8 mouse cellular contexts compared by ENCODE assay signal in the genomic region with DNA sequence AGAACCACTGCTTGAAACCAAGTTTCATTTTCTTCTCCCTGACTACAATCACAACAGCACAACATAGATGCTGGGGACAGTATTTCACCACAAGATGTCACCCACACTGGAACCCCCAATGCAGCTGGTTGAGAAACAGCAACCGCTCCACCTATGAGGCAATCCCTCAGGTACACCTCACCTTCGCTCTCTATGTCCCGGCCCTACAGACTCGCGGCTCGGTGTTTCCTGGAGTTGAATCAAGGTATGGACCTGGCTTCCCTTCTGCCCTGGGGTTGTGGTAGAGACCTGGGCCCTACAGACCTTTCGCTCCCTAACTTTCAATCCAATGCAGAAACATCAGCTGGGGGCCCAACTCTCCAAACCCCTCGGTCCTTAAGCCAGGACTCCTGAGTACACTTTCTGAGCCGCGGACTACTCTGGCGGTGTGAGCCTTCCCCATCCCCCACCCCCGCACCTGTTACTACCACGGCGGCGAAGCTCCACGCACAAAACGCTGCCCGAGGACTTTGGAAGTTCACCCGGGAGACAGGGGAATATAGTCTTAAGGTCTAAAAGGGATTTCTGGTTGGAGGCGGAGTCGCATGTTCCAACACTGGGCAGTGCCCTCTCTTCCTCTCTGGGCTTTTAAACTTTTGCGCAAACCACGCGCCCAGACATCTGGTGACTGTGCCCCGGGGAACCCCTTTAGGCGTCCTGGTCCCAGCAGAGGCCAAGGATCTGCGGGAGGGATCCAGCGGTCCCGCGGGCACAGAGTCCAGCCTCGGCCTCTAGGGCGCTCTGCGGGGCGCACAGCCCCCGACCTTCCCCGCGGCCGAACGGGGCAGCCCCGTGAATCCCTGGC. TPM values are rescaled to one million over a fixed set of nuclear protein-coding genes. Genes with fewer than 3 reads are reported as not detected.
DNase-seq lines count a peak whose midpoint lies in the region; ATAC-seq and TF ChIP-seq lines count a peak whose summit lies in the region.

No protein-coding gene starts in this region.

- no peak for TF ChIP-seq EP300 in lung, postnatal 0 days (IDR thresholded peaks at IDR 0.05)

- H3K9ac ChIP-seq in hindbrain, postnatal 0 days (replicated peaks; ENCODE audit: low read length), result peak overlapping the region; percentile 49
- H3K9ac ChIP-seq in lung, postnatal 0 days (replicated peaks; ENCODE audit: low read depth), result peak overlapping the region; percentile 85

- ATAC-seq in hindbrain, postnatal 0 days, result no peak
- ATAC-seq in lung, postnatal 0 days, result no peak; the same call in 1 of the 2 replicates

- H3K9me3 ChIP-seq in embryonic facial prominence, embryonic 10.5 days, result no peaks in the 10 kb centered on the region
- no peaks in the 10 kb centered on the region for H3K9me3 ChIP-seq in hindbrain, postnatal 0 days (ENCODE audit: low read length)
- H3K9me3 ChIP-seq in lung, postnatal 0 days (ENCODE audit: low read length), result no peaks in the 10 kb centered on the region

- 0 out of 2 replicates have a peak, but pooled peaks have one; percentile 22 for TF ChIP-seq CTCF in hindbrain, postnatal 0 days (IDR thresholded peaks at IDR 0.05; ENCODE audit: low read depth)
- TF ChIP-seq CTCF in lung, postnatal 0 days (IDR thresholded peaks at IDR 0.05), result peak; percentile 35

- 4% methylated on average over 40 of the region's 40 CpGs for whole genome bisulfite sequencing in embryonic facial prominence, embryonic 10.5 days
- 9% methylated on average over 40 of the region's 40 CpGs for WGBS in hindbrain, postnatal 0 days
- WGBS in lung, postnatal 0 days, result 6% methylated on average over 40 of the region's 40 CpGs

- H3K4me2 ChIP-seq in hindbrain, postnatal 0 days (ENCODE audit: low read depth, low read length), result peak overlapping the region; percentile 78
- peak overlapping the region; percentile 78 for H3K4me2 ChIP-seq in lung, postnatal 0 days (replicated peaks; ENCODE audit: low read depth, low read length)

- peak; percentile 54 for DNase-seq in kidney, adult 9 months
- DNase-seq in kidney, adult 11 months, result no peak
- DNase-seq in embryonic facial prominence, embryonic 10.5 days (ENCODE audit: low spot score), result no peak
- no peak for DNase-seq in hindbrain, postnatal 0 days (ENCODE audit: low spot score)
- peak; percentile 76 for DNase-seq in lung, postnatal 0 days (ENCODE audit: low spot score)
- peak; percentile 31 for DNase-seq in thymus, postnatal 14 days
- DNase-seq in cerebellum, postnatal 4 days (ENCODE audit: low spot score in 2 of 2), result no peak
- no peak for DNase-seq in right cerebral cortex, postnatal 25 days

- no peaks in the 10 kb centered on the region for H3K36me3 ChIP-seq in embryonic facial prominence, embryonic 10.5 days (replicated peaks)
- no peaks in the 10 kb centered on the region for H3K36me3 ChIP-seq in hindbrain, postnatal 0 days (ENCODE audit: insufficient read depth, low read length)
- no peaks in the 10 kb centered on the region for H3K36me3 ChIP-seq in lung, postnatal 0 days (ENCODE audit: insufficient read depth, low read length)

- peaks cover 47% of the 10 kb centered on the region for H3K27me3 ChIP-seq in embryonic facial prominence, embryonic 10.5 days (replicated peaks; ENCODE audit: low read depth, poor library complexity, severe bottlenecking)
- H3K27me3 ChIP-seq in hindbrain, postnatal 0 days (ENCODE audit: insufficient read depth, low read length), result peaks cover 7% of the 10 kb centered on the region; the same call in 1 of the 2 replicates
- H3K27me3 ChIP-seq in lung, postnatal 0 days (replicated peaks; ENCODE audit: insufficient read depth, low read length), result no peaks in the 10 kb centered on the region

- H3K27ac ChIP-seq in embryonic facial prominence, embryonic 10.5 days (replicated peaks), result peak overlapping the region; percentile 82
- H3K27ac ChIP-seq in hindbrain, postnatal 0 days, result no peak overlapping the region
- H3K27ac ChIP-seq in lung, postnatal 0 days (ENCODE audit: low read length), result peak overlapping the region; percentile 92

- peaks cover 65% of the 10 kb centered on the region for H3K4me1 ChIP-seq in embryonic facial prominence, embryonic 10.5 days
- peaks cover 39% of the 10 kb centered on the region for H3K4me1 ChIP-seq in hindbrain, postnatal 0 days (ENCODE audit: insufficient read depth, low read length)
- peaks cover 48% of the 10 kb centered on the region for H3K4me1 ChIP-seq in lung, postnatal 0 days (ENCODE audit: insufficient read depth, low read depth, low read length)

- H3K4me3 ChIP-seq in embryonic facial prominence, embryonic 10.5 days, result peak overlapping the region; percentile 75
- H3K4me3 ChIP-seq in hindbrain, postnatal 0 days (ENCODE audit: low read length), result peak overlapping the region; percentile 49
- peak overlapping the region; percentile 89 for H3K4me3 ChIP-seq in lung, postnatal 0 days (ENCODE audit: low read depth, low read length)

RNA-seq across cellular contexts. Expression of gene Rhbdf2, which starts 3.3 kb away (rescaled TPM):
- polyA plus RNA-seq in embryonic facial prominence, embryonic 10.5 days (2016; fragmentation: Nextera tagmentation; extraction: Ambion mirVana), result 5.5 and 6.1 TPM in 2 replicates
- 3.8 and 4.0 TPM in 2 replicates for total RNA-seq in hindbrain, postnatal 0 days (2014; rRNA removed)
- 1.1 and 1.6 TPM in 2 replicates for polyA plus RNA-seq in hindbrain, postnatal 0 days (2015; fragmentation: Nextera tagmentation; extraction: Ambion mirVana)
- polyA plus RNA-seq in lung, postnatal 0 days (2015; fragmentation: Nextera tagmentation; extraction: Ambion mirVana), result 23.5 and 27.9 TPM in 2 replicates

RNA-seq across cellular contexts. Expression of gene Prcd, which starts 29.8 kb away (rescaled TPM):
- polyA plus RNA-seq in embryonic facial prominence, embryonic 10.5 days (2016; fragmentation: Nextera tagmentation; extraction: Ambion mirVana), result 0.76 and 1.2 TPM in 2 replicates
- total RNA-seq in hindbrain, postnatal 0 days (2014; rRNA removed), result 1.2 and 1.3 TPM in 2 replicates
- polyA plus RNA-seq in hindbrain, postnatal 0 days (2015; fragmentation: Nextera tagmentation; extraction: Ambion mirVana), result 5.3 and 6.4 TPM in 2 replicates
- polyA plus RNA-seq in lung, postnatal 0 days (2015; fragmentation: Nextera tagmentation; extraction: Ambion mirVana), result 10.9 and 16.4 TPM in 2 replicates

RNA-seq across cellular contexts. Expression of gene Cygb, which starts 30.6 kb away (rescaled TPM):
- 5.0 and 5.7 TPM in 2 replicates for polyA plus RNA-seq in embryonic facial prominence, embryonic 10.5 days (2016; fragmentation: Nextera tagmentation; extraction: Ambion mirVana)
- 48.4 and 54.7 TPM in 2 replicates for total RNA-seq in hindbrain, postnatal 0 days (2014; rRNA removed)
- polyA plus RNA-seq in hindbrain, postnatal 0 days (2015; fragmentation: Nextera tagmentation; extraction: Ambion mirVana), result 46.0 and 48.1 TPM in 2 replicates
- polyA plus RNA-seq in lung, postnatal 0 days (2015; fragmentation: Nextera tagmentation; extraction: Ambion mirVana), result 27.3 and 32.0 TPM in 2 replicates

RNA-seq across cellular contexts. Expression of gene Aanat, which starts 37.3 kb away (rescaled TPM):
- polyA plus RNA-seq in embryonic facial prominence, embryonic 10.5 days (2016; fragmentation: Nextera tagmentation; extraction: Ambion mirVana), result not detected in 2 replicates
- total RNA-seq in hindbrain, postnatal 0 days (2014; rRNA removed), result 0.68 TPM in 1 of 2 replicates, not detected in the other
- 0.46 and 0.81 TPM in 2 replicates for polyA plus RNA-seq in hindbrain, postnatal 0 days (2015; fragmentation: Nextera tagmentation; extraction: Ambion mirVana)
- 0.26 TPM in 1 of 2 replicates, not detected in the other for polyA plus RNA-seq in lung, postnatal 0 days (2015; fragmentation: Nextera tagmentation; extraction: Ambion mirVana)

RNA-seq across cellular contexts. Expression of gene Ube2o, which starts 42.3 kb away (rescaled TPM):
- 12.0 and 12.4 TPM in 2 replicates for polyA plus RNA-seq in embryonic facial prominence, embryonic 10.5 days (2016; fragmentation: Nextera tagmentation; extraction: Ambion mirVana)
- 101 and 112 TPM in 2 replicates for total RNA-seq in hindbrain, postnatal 0 days (2014; rRNA removed)
- 31.3 and 31.9 TPM in 2 replicates for polyA plus RNA-seq in hindbrain, postnatal 0 days (2015; fragmentation: Nextera tagmentation; extraction: Ambion mirVana)
- polyA plus RNA-seq in lung, postnatal 0 days (2015; fragmentation: Nextera tagmentation; extraction: Ambion mirVana), result 9.1 and 9.8 TPM in 2 replicates

Comparison
In these comparisons a context has a peak if more than half of its experiments do, and no peak if none do; other contexts are left out.
1. DNase-seq: peak in kidney, adult 9 months (single experiment), lung, postnatal 0 days (single experiment) and thymus, postnatal 14 days (single experiment); none in kidney, adult 11 months (single experiment), embryonic facial prominence, embryonic 10.5 days (single experiment), hindbrain, postnatal 0 days (single experiment), cerebellum, postnatal 4 days (0 of 2) and right cerebral cortex, postnatal 25 days (single experiment).
2. Peak in every context shown above with its lines, with median percentiles within 50 percentile points of each other: H3K4me3 ChIP-seq.